Mouse (Mus musculus) CH12.LX (cell line): ENCODE measurements around the gene Acot13.

ENCODE experiments used
- CTCF ChIP-seq, 2 experiments: IDR thresholded peaks in 1 of 2; conservative IDR thresholded peaks in 1 of 2; 2 replicates each; pipeline ENCODE4 v1.5.1; 2011 to 2012; ENCODE audit warnings: low read depth in 2 of 2, low read length in 2 of 2, improper control_type of control experiment in 1 of 2, inconsistent platforms in 1 of 2, mild to moderate bottlenecking in 1 of 2, moderate library complexity in 1 of 2
- E2F4 ChIP-seq: IDR thresholded peaks from 2 replicates; pipeline ENCODE4 v1.6.1; 2011; ENCODE audit warnings: low read depth, low read length, improper control_type of control experiment; ENCODE audit not compliant: insufficient replicate concordance
- EP300 ChIP-seq: IDR thresholded peaks from 2 replicates; pipeline ENCODE4 v1.6.1; 2011; ENCODE audit warnings: low read length, improper control_type of control experiment
- MAX ChIP-seq: IDR thresholded peaks from 2 replicates; pipeline ENCODE4 v1.6.1; 2011; ENCODE audit warnings: low read length, improper control_type of control experiment
- NELFE ChIP-seq: IDR thresholded peaks from 2 replicates; pipeline ENCODE4 v1.6.1; 2011; ENCODE audit warnings: low read depth, low read length, improper control_type of control experiment
- POLR2A ChIP-seq: IDR thresholded peaks from 2 replicates; pipeline ENCODE4 v1.6.1; 2011; ENCODE audit warnings: low read depth, mild to moderate bottlenecking, improper control_type of control experiment, low read length
- SMC3 ChIP-seq: IDR thresholded peaks from 2 replicates; pipeline ENCODE4 v1.6.1; 2011; ENCODE audit warnings: low read depth, low read length, improper control_type of control experiment
- USF1 ChIP-seq: IDR thresholded peaks from 2 replicates; pipeline ENCODE4 v1.6.1; 2014; ENCODE audit warnings: low read depth, mild to moderate bottlenecking, inconsistent platforms, low read length, improper control_type of control experiment
- ZNF384 ChIP-seq: IDR thresholded peaks from 2 replicates; pipeline ENCODE4 v1.6.1; 2012; ENCODE audit warnings: low read depth, low read length, improper control_type of control experiment, inconsistent platforms

- TF ChIP-seq E2F4 (no peak), CTCF (conservative IDR thresholded peaks at IDR 0.05 in 1 of 2, IDR thresholded peaks at IDR 0.05 in 1 of 2; ENCODE audit: low read depth in 2 of 2, low read length in 2 of 2) (no peak), EP300 (no peak), ZNF384 (no peak), USF1 (no peak), POLR2A (no peak), MAX (no peak), SMC3 (no peak), NELFE (no peak)
Measured at GRCm38 (mm10) chr13:24849318-24849717, 18.0 kb upstream of the Acot13 start.
